Mouse (Mus musculus) spleen, postnatal 14 days (tissue): ENCODE data around the gene Utrn.

Experiments
- DNase-seq, 2 experiments: peaks; one replicate each; pipeline ENCODE4 v3.0.0; 2021 to 2022; ENCODE audit warnings: low spot score in 2 of 2

The Utrn gene

GRCm38 (mm10) chr10:12545440-12545839 is 323.7 kb downstream of the Utrn start:
- no peak for DNase-seq

- no peak for DNase-seq
Measured at GRCm38 (mm10) chr10:12541757-12542156, 327.4 kb downstream of the Utrn start.

- no peak for DNase-seq
Measured at GRCm38 (mm10) chr10:12535272-12535671, 333.9 kb downstream of the Utrn start.

- no peak for DNase-seq
Measured at GRCm38 (mm10) chr10:12534801-12535200, 334.4 kb downstream of the Utrn start.

- no peak for DNase-seq
Measured at GRCm38 (mm10) chr10:12534301-12534700, 334.9 kb downstream of the Utrn start.

- no peak for DNase-seq
Measured at GRCm38 (mm10) chr10:12522078-12522477, 347.1 kb downstream of the Utrn start.

- no peak for DNase-seq
Measured at GRCm38 (mm10) chr10:12518162-12518561, 351.0 kb downstream of the Utrn start.

GRCm38 (mm10) chr10:12505568-12505967 is 363.6 kb downstream of the Utrn start:
- no peak for DNase-seq

- DNase-seq, result no peak
Measured at GRCm38 (mm10) chr10:12500489-12500888, 368.7 kb downstream of the Utrn start.

- no peak for DNase-seq
Measured at GRCm38 (mm10) chr10:12497555-12497954, 371.6 kb downstream of the Utrn start.

GRCm38 (mm10) chr10:12489551-12490177 is 379.5 kb downstream of the Utrn start:
- DNase-seq, result no peak

GRCm38 (mm10) chr10:12488518-12488917 is 380.6 kb downstream of the Utrn start:
- DNase-seq, result no peak

GRCm38 (mm10) chr10:12488117-12488516 is 381.0 kb downstream of the Utrn start:
- DNase-seq, result no peak

- no peak for DNase-seq
Measured at GRCm38 (mm10) chr10:12483494-12483893, 385.7 kb downstream of the Utrn start.

GRCm38 (mm10) chr10:12482975-12483374 is 386.2 kb downstream of the Utrn start:
- no peak for DNase-seq

GRCm38 (mm10) chr10:12474850-12475621 is 394.1 kb downstream of the Utrn start:
- DNase-seq, result no peak

GRCm38 (mm10) chr10:12469391-12470057 is 399.6 kb downstream of the Utrn start:
- no peak for DNase-seq

GRCm38 (mm10) chr10:12467544-12467943 is 401.6 kb downstream of the Utrn start:
- DNase-seq, result no peak

- no peak for DNase-seq
Measured at GRCm38 (mm10) chr10:12460945-12461344, 408.2 kb downstream of the Utrn start.

GRCm38 (mm10) chr10:12456867-12457266 is 412.3 kb downstream of the Utrn start:
- no peak for DNase-seq

GRCm38 (mm10) chr10:12452641-12453040 is 416.5 kb downstream of the Utrn start:
- DNase-seq, result no peak

GRCm38 (mm10) chr10:12444122-12444521 is 425.0 kb downstream of the Utrn start:
- DNase-seq, result no peak

- no peak for DNase-seq
Measured at GRCm38 (mm10) chr10:12433161-12433560, 436.0 kb downstream of the Utrn start.
